Mouse (Mus musculus) spleen, adult 2 months (tissue): ENCODE data around the gene Fkrp. TPM values are rescaled to one million over a fixed set of nuclear protein-coding genes. Genes with fewer than 3 reads are reported as not detected.

Experiments
- DNase-seq, 2 experiments: peaks; one replicate each; pipeline versions ENCODE4 v3.0.0 to v3.0.0-alpha.2; 2012 to 2021; ENCODE audit warnings: low spot score in 2 of 2, low read depth in 1 of 2
- H3K27ac ChIP-seq: fragments of 200-500 bp; 2 replicates; pipeline ENCODE4 v1.5.1; 2012; ENCODE audit warnings: low read length, inconsistent platforms; ENCODE audit not compliant: insufficient read depth
- H3K27me3 ChIP-seq: fragments of 200-500 bp; 2 replicates; pipeline ENCODE4 v1.6.1; 2012; ENCODE audit warnings: mild to moderate bottlenecking, moderate library complexity, low read length, inconsistent platforms; ENCODE audit not compliant: control insufficient read depth, insufficient read depth
- H3K36me3 ChIP-seq: fragments of 200-500 bp; 2 replicates; pipeline ENCODE4 v1.6.1; 2012; ENCODE audit warnings: mild to moderate bottlenecking, low read length, inconsistent platforms; ENCODE audit not compliant: control insufficient read depth, insufficient read depth
- H3K4me1 ChIP-seq: fragments of 200-500 bp; 2 replicates; pipeline ENCODE4 v1.6.1; 2011; ENCODE audit warnings: inconsistent platforms; ENCODE audit not compliant: control insufficient read depth, insufficient read depth, insufficient read length
- H3K4me3 ChIP-seq: fragments of 200-500 bp; 2 replicates; pipeline ENCODE4 v1.5.1; 2011; ENCODE audit warnings: mild to moderate bottlenecking, inconsistent platforms; ENCODE audit not compliant: insufficient read depth, insufficient read length; ENCODE audit errors: extremely low read depth
- CTCF ChIP-seq: fragments of 200-500 bp; IDR thresholded peaks from 2 replicates; pipeline ENCODE4 v1.5.1; 2011; ENCODE audit warnings: mild to moderate bottlenecking, inconsistent platforms; ENCODE audit not compliant: insufficient read depth, insufficient read length, insufficient replicate concordance; ENCODE audit errors: extremely low read depth
- POLR2A ChIP-seq: fragments of 200-500 bp; IDR thresholded peaks from 2 replicates; pipeline ENCODE4 v1.6.1; 2011; ENCODE audit warnings: low read depth, low read length, inconsistent platforms
- WGBS: fragments of 180-500 bp; shearing (Covaris S2); methylation state at CpG from one replicate; pipeline ENCODE4 v1.1.7; 2018; 5-methylcytosine and 5-hydroxymethylcytosine counted together
- polyA plus RNA-seq: library from polyadenylated mRNA; depleted of rRNA; stranded (reverse); fragments of >200 nt; gene quantifications from 2 replicates; pipeline ENCODE4 v1.2.3, GENCODE M21; 2012

Gene Fkrp
- polyA plus RNA-seq, 1 experiment = 28.6 TPM

GRCm38 (mm10) chr7:16793010-16793725 lies 23.4 kb downstream of the Fkrp start:
- DNase-seq = no peak
- TF ChIP-seq POLR2A (no peak), CTCF (no peak)
- Histone ChIP-seq H3K27ac (no peak overlapping the region), H3K4me3 (no peak overlapping the region), H3K4me1 (no peaks in the 10 kb centered on the region), H3K27me3 (no peaks in the 10 kb centered on the region), H3K36me3 (peaks cover 43% of the 10 kb centered on the region)
- WGBS = 97% methylated on average over 19 of the region's 19 CpGs

DNA sequence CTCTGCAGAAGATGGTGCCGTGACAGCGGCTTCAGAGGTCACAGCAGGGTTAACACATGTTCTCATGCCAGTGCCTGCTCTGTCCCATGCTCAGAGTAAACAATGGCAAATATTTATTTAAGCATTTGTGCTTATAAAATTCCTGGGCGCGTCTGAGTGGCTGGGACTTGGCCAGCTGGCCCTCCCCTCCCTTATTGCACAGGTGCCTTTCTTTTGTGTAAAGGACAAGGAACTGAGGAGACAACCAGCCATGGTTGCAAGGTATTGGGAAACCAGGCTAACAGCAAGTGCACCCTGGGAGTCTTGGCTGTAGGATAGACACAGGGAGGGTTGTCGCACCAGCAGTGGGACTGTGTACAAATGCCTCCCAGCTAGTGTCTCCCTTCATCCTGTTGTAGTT lies 24.2 kb downstream of the Fkrp start:
- H3K27me3 ChIP-seq = no peaks in the 10 kb centered on the region
- H3K36me3 ChIP-seq = peaks cover 46% of the 10 kb centered on the region
- no peak overlapping the region for H3K4me3 ChIP-seq
- no peak for DNase-seq
- H3K4me1 ChIP-seq = no peaks in the 10 kb centered on the region
- no peak overlapping the region for H3K27ac ChIP-seq
- WGBS = 91% methylated on average over 5 of the region's 5 CpGs
- no peak for TF ChIP-seq POLR2A
- no peak for TF ChIP-seq CTCF

DNA sequence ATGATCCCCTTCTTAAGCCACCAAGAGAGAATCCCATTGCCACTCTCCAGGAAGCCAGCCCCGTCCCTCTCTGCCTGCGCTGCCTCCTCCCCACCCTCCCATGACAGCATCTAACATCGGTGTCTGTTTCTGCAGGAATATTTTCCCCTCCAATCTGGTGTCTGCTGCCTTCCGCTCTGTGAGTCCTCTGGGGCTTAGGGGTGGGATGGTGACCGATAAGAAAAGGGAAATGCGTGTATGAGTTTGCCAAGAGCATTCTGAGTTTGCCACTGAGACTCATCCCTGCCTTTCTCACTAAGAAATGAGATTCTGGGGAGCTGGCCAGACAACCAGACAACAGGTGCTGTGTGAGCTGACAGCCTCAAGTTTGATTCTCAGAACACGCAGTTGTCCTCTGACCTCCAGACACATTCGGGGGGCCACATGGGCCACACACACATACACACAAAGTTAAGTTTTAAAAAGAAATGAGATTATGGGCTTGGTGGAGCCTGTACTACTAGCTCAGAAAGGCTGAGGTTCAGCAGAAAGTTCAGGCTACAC lies 30.9 kb downstream of the Fkrp start:
- DNase-seq = no peak
- Histone ChIP-seq H3K27ac (no peak overlapping the region), H3K27me3 (no peaks in the 10 kb centered on the region), H3K4me3 (no peak overlapping the region), H3K4me1 (peaks cover 10% of the 10 kb centered on the region; the same call in 1 of the 2 replicates), H3K36me3 (peaks cover 12% of the 10 kb centered on the region)
- 91% methylated on average over 8 of the region's 8 CpGs for WGBS
- TF ChIP-seq CTCF = no peak
- TF ChIP-seq POLR2A = no peak

GRCm38 (mm10) chr7:16784498-16784976 lies 32.0 kb downstream of the Fkrp start:
- H3K27ac ChIP-seq = peak overlapping the region; percentile 76
- H3K27me3 ChIP-seq = no peaks in the 10 kb centered on the region
- WGBS = 26% methylated on average over 10 of the region's 10 CpGs
- peak overlapping the region; percentile 50 for H3K4me3 ChIP-seq
- peak in 1 of 2 experiments; percentile 58 for DNase-seq
- peaks cover 10% of the 10 kb centered on the region; the same call in 1 of the 2 replicates for H3K4me1 ChIP-seq
- no peak for TF ChIP-seq POLR2A
- TF ChIP-seq CTCF = no peak
- peaks cover 9% of the 10 kb centered on the region for H3K36me3 ChIP-seq

DNA sequence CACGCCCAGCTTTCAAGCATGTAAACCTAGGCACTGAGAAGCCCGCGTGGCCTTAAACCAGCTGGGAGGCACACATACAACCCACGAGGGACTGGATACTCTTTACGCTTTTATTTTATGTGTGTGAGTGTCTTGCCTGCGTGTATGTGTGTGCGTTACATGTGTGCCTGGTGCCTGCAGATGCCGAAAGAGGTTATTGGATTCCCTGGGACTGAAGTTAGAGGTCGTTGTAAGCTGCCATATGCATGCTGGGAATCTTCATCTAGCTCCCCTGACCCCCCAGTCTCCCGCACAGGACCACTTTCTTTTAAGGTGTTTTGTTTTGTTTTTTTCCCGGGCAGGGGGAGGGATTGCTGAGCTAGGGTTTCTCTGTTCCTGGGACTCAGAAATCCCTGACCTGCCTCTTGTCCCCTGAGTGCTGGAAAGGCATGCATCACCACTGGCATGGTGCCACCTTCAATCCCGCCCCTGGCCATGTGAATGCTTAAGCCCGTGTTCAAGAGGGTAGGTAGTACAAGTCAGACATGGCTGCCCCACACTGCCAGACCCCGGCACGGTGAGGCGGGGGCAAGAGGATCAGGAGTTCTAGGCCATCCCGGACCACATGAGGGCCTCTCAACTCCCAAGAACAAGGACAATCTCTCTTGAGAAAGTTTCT lies 32.6 kb downstream of the Fkrp start:
- peaks cover 10% of the 10 kb centered on the region; the same call in 1 of the 2 replicates for H3K4me1 ChIP-seq
- H3K4me3 ChIP-seq = peak overlapping the region; percentile 84
- peak overlapping the region; percentile 76 for H3K27ac ChIP-seq
- H3K27me3 ChIP-seq = no peaks in the 10 kb centered on the region
- 36% methylated on average over 17 of the region's 17 CpGs for WGBS
- TF ChIP-seq POLR2A = no peak
- TF ChIP-seq CTCF = no peak
- H3K36me3 ChIP-seq = peaks cover 7% of the 10 kb centered on the region
- DNase-seq = no peak

GRCm38 (mm10) chr7:16783224-16783688 lies 33.3 kb downstream of the Fkrp start:
- TF ChIP-seq CTCF (no peak), POLR2A (no peak)
- Histone ChIP-seq H3K4me3 (peak overlapping the region; percentile 84), H3K36me3 (peaks cover 6% of the 10 kb centered on the region), H3K27ac (peak overlapping the region; percentile 76), H3K4me1 (peaks cover 10% of the 10 kb centered on the region; the same call in 1 of the 2 replicates), H3K27me3 (no peaks in the 10 kb centered on the region)
- DNase-seq = peak in 1 of 2 experiments; percentile 43
- 11% methylated on average over 10 of the region's 10 CpGs for WGBS
